Mouse (Mus musculus) stomach, embryonic 16.5 days (tissue): ENCODE results near the gene Ap5s1. TPM values are rescaled to one million over a fixed set of nuclear protein-coding genes. Genes with fewer than 3 reads are reported as not detected.

ENCODE experiments used
- ATAC-seq: fragments of 200-750 bp; cut with Nextera tagmentation; 2 replicates; pipeline ENCODE4 v1.8.0; 2017; ENCODE audit warnings: moderate number of reproducible peaks, moderate TSS enrichment; ENCODE audit not compliant: insufficient read depth, low FRiP score
- H3K27ac ChIP-seq: fragments of 300-500 bp; sonication (generic); 2 replicates; pipeline ENCODE4 v1.5.1; 2014; ENCODE audit warnings: low read length
- H3K27me3 ChIP-seq: fragments of 300-500 bp; sonication (generic); 2 replicates; pipeline ENCODE4 v1.6.1; 2014; ENCODE audit warnings: low read length, control low read depth, mixed read lengths; ENCODE audit not compliant: control insufficient read depth, insufficient read depth
- H3K36me3 ChIP-seq: fragments of 300-500 bp; sonication (generic); 2 replicates; pipeline ENCODE4 v1.6.1; 2014; ENCODE audit warnings: low read length; ENCODE audit not compliant: control insufficient read depth, insufficient read depth
- H3K4me1 ChIP-seq: fragments of 300-500 bp; sonication (generic); 2 replicates; pipeline ENCODE4 v1.6.1; 2014; ENCODE audit warnings: low read length, control low read depth, mixed read lengths; ENCODE audit not compliant: control insufficient read depth, insufficient read depth
- H3K4me2 ChIP-seq: fragments of 300-500 bp; sonication (generic); 2 replicates; pipeline ENCODE4 v1.6.1; 2014; ENCODE audit warnings: low read depth, low read length, mixed read lengths
- H3K4me3 ChIP-seq: fragments of 300-500 bp; sonication (generic); replicated peaks from 2 replicates; pipeline ENCODE4 v1.5.1; 2014; ENCODE audit warnings: mild to moderate bottlenecking, low read length
- H3K9ac ChIP-seq: fragments of 300-500 bp; sonication (generic); 2 replicates; pipeline ENCODE4 v1.6.1; 2014; ENCODE audit warnings: low read length
- H3K9me3 ChIP-seq: fragments of 300-500 bp; sonication (generic); replicated peaks from 2 replicates; pipeline ENCODE4 v1.6.1; 2016; ENCODE audit warnings: low read length, control low read depth; ENCODE audit not compliant: control insufficient read depth
- WGBS: fragments of 180-500 bp; shearing (Covaris S2); extraction: QIAGEN DNeasy Blood & Tissue Kit; methylation state at CpG from one replicate; pipeline ENCODE4 v1.1.7; 2014; 5-methylcytosine and 5-hydroxymethylcytosine counted together
- polyA plus RNA-seq: library from polyadenylated mRNA; unstranded; fragments of >200 nt; fragmentation: Nextera tagmentation; extraction: Ambion mirVana; gene quantifications from 2 replicates; pipeline ENCODE4 v1.2.1, GENCODE M21; 2015

Gene Ap5s1
- polyA plus RNA-seq, 1 experiment from 2014 or later, result 26.4 TPM

DNA sequence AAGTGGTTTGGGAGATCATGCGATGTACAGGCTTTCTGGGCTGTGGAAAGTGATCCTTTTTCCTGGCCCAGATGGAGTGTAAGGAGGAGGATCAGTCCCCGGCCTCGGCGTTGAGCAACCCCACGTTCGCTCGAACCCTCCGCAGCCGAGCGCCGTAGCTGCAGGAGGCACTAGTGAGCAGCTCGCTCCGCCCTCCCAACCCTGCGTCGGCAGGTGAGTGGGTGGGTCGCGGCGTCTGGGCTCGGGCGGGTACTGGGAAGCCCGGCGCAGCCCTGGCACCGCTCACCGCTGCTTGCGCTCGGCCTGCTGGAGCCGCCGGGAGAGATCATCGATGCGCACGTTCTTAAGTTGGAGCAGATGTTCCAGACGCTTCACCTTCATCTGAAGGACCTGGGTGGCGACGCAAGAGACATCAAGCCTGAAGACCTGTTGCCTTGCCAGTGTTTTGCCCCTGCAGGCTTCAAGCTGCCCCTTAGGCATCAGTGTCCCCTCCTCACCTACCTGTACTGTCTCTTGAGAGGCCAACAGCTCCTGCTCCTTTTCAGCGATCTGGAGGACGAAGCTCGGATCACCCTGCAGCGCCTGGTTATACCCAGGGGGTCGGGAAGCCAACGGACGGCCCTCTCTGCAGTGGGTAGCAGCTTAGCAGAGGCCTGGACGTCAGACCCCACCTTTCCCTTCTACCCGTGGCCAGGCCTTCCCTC lies 35.3 kb upstream of the Ap5s1 start:
- Histone ChIP-seq H3K27ac (no peak overlapping the region), H3K9ac (0 out of 2 replicates have a peak overlapping the region, but pooled peaks have one; percentile 42), H3K9me3 (no peaks in the 10 kb centered on the region), H3K4me3 (peak overlapping the region; percentile 17; the same call in 1 of the 2 replicates), H3K4me1 (peaks cover 32% of the 10 kb centered on the region; the same call in 1 of the 2 replicates), H3K4me2 (peak overlapping the region; percentile 44), H3K36me3 (no peaks in the 10 kb centered on the region), H3K27me3 (peaks cover 5% of the 10 kb centered on the region; the same call in 1 of the 2 replicates)
- 17% methylated on average over 43 of the region's 43 CpGs for WGBS
- ATAC-seq, result peak; percentile 27; the same call in 1 of the 2 replicates

DNA sequence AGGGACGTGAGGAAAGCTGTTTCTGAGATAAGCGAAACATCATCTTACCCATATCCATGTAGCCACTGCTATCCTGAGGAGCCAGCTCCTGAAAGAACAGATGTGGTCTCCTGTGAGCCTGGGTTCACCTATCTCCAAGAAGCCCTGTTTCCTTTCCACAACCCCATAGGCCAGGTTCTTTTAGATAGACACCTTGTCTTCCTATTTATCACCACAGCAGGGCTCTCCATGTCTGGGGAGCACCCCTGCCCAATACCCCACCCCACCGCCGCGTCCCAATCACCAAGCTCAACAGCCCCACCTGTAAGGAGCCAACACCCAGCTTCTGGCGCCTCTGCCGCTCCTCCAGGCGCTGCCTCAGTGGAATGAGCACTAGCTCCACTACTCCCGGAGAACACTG lies 34.6 kb upstream of the Ap5s1 start:
- peaks cover 40% of the 10 kb centered on the region for H3K4me1 ChIP-seq
- no peaks in the 10 kb centered on the region for H3K36me3 ChIP-seq
- H3K9ac ChIP-seq, result no peak overlapping the region
- peaks cover 5% of the 10 kb centered on the region; the same call in 1 of the 2 replicates for H3K27me3 ChIP-seq
- WGBS, result 55% methylated on average over 9 of the region's 9 CpGs
- ATAC-seq, result no peak
- no peak overlapping the region for H3K4me3 ChIP-seq
- no peaks in the 10 kb centered on the region for H3K9me3 ChIP-seq
- H3K4me2 ChIP-seq, result no peak overlapping the region
- H3K27ac ChIP-seq, result no peak overlapping the region

DNA sequence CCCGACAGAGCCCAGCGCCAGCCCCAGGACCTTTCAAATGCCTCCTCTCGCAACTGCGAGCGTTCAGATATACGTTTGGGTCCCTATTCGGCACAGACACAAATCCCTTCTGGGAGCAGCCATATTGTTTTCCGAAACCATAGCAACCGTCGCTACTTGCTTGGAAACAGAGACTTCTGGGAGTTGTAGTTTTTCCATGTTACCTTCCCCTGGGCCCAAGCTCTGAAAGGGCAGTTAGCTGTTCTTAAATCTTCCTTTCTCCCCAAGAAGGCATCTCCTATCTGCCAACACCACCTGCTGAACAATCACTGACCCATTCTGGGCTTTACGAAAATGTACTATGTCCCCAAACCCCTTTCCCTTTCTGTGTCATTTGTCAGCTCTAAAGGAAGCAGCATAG lies 32.2 kb upstream of the Ap5s1 start:
- 6% methylated on average over 11 of the region's 11 CpGs for WGBS
- 0 out of 2 replicates have a peak, but pooled peaks have one; percentile 10 for ATAC-seq
- peak overlapping the region; percentile 70 for H3K4me2 ChIP-seq
- H3K4me3 ChIP-seq, result peak overlapping the region; percentile 40
- H3K9me3 ChIP-seq, result no peaks in the 10 kb centered on the region
- H3K9ac ChIP-seq, result no peak overlapping the region
- no peaks in the 10 kb centered on the region for H3K36me3 ChIP-seq
- no peak overlapping the region for H3K27ac ChIP-seq
- H3K27me3 ChIP-seq, result peaks cover 5% of the 10 kb centered on the region; the same call in 1 of the 2 replicates
- H3K4me1 ChIP-seq, result peaks cover 57% of the 10 kb centered on the region

GRCm38 (mm10) chr2:131175286-131175944 lies 31.5 kb upstream of the Ap5s1 start:
- 63% methylated on average over 3 of the region's 3 CpGs for WGBS
- no peaks in the 10 kb centered on the region for H3K36me3 ChIP-seq
- H3K9ac ChIP-seq, result peak overlapping the region; percentile 12; the same call in 1 of the 2 replicates
- no peaks in the 10 kb centered on the region for H3K9me3 ChIP-seq
- peaks cover 57% of the 10 kb centered on the region for H3K4me1 ChIP-seq
- ATAC-seq, result no peak
- peaks cover 5% of the 10 kb centered on the region; the same call in 1 of the 2 replicates for H3K27me3 ChIP-seq
- H3K27ac ChIP-seq, result peak overlapping the region; percentile 89
- H3K4me3 ChIP-seq, result 0 out of 2 replicates have a peak overlapping the region, but pooled peaks have one; percentile 92
- H3K4me2 ChIP-seq, result peak overlapping the region; percentile 98

GRCm38 (mm10) chr2:131175945-131176309 lies 31.0 kb upstream of the Ap5s1 start:
- H3K36me3 ChIP-seq, result no peaks in the 10 kb centered on the region
- peaks cover 5% of the 10 kb centered on the region; the same call in 1 of the 2 replicates for H3K27me3 ChIP-seq
- peak overlapping the region; percentile 89 for H3K27ac ChIP-seq
- peak overlapping the region; percentile 12; the same call in 1 of the 2 replicates for H3K9ac ChIP-seq
- H3K4me1 ChIP-seq, result peaks cover 57% of the 10 kb centered on the region
- no peaks in the 10 kb centered on the region for H3K9me3 ChIP-seq
- ATAC-seq, result no peak
- WGBS, result 85% methylated on average over 1 of the region's 1 CpGs
- peak overlapping the region; percentile 92; the same call in 1 of the 2 replicates for H3K4me3 ChIP-seq
- H3K4me2 ChIP-seq, result peak overlapping the region; percentile 98

DNA sequence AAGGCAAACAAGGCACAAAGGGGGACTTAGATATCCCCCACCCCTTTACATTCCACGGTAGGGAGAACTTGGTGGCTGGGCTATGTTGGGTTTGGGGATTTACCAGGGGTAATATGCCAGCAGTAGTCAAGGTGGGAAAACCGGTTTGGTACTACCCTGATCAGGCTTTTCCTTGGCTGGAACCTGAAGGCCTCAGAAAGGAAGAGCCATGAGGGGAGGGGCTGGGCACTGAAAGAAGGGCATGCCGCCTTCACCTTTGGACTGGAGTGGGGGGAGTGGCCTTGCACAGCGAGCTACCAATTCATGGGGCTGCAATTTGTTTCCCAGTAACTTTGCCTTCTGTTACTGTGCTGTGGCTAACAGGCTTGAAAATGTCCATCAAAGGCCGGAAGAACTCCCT lies 30.4 kb upstream of the Ap5s1 start:
- peaks cover 5% of the 10 kb centered on the region; the same call in 1 of the 2 replicates for H3K27me3 ChIP-seq
- 49% methylated on average over 5 of the region's 5 CpGs for WGBS
- ATAC-seq, result peak; percentile 75
- H3K4me2 ChIP-seq, result peak overlapping the region; percentile 98
- H3K9me3 ChIP-seq, result no peaks in the 10 kb centered on the region
- H3K36me3 ChIP-seq, result no peaks in the 10 kb centered on the region
- H3K9ac ChIP-seq, result no peak overlapping the region; the same call in 1 of the 2 replicates
- peak overlapping the region; percentile 92 for H3K4me3 ChIP-seq
- peaks cover 54% of the 10 kb centered on the region for H3K4me1 ChIP-seq
- H3K27ac ChIP-seq, result peak overlapping the region; percentile 89

DNA sequence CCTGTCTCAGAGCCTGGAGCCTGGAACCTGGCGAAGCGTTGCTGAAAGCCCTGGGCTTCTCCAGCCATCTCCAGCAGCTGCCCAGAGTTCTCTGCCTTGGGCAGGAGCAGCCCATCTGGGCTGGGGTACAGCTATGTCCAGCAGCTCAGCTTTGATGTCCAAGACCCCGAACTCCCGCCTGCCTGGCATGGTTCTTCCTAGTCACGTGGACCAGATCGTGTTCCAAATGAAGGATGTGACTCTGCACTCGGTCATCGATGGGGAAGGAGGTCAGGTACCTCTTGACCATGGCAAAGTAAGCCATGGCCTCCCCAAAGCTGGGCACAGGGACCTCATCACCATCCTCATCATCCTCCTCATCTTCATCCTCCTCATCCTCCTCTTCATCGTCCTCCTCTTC lies 28.9 kb upstream of the Ap5s1 start:
- 73% methylated on average over 9 of the region's 9 CpGs for WGBS
- no peak for ATAC-seq

DNA sequence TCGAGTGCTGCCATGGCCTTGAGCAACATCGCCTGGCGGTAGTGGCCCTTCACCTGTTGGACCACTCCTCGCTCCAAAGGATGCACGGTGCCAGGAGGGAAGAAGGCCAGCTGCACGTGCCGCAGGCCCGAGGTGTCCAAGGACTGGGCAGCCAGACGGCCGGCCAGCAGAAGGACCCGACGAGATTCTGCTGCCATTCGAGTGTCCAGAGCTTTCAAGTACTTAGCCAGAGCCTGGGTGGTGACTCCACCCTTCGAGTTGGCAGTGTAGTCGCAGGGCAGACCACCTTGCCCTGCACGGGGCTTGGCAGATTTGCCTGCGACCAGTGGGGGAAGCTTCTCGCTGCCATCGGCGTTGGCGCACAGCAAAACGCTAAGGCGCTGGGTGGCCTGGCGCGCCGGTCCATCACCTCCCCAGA lies 28.0 kb upstream of the Ap5s1 start:
- no peak for ATAC-seq

More for the DNA sequence above, 28.9 kb upstream of the Ap5s1 start:
- no peaks in the 10 kb centered on the region for H3K36me3 ChIP-seq
- H3K9me3 ChIP-seq, result no peaks in the 10 kb centered on the region
- no peaks in the 10 kb centered on the region for H3K27me3 ChIP-seq
- H3K4me3 ChIP-seq, result peak overlapping the region; percentile 92
- H3K4me1 ChIP-seq, result peaks cover 48% of the 10 kb centered on the region
- peak overlapping the region; percentile 97 for H3K27ac ChIP-seq
- H3K4me2 ChIP-seq, result peak overlapping the region; percentile 98
- peak overlapping the region; percentile 99 for H3K9ac ChIP-seq

More for the DNA sequence above, 28.0 kb upstream of the Ap5s1 start:
- Histone ChIP-seq H3K9ac (peak overlapping the region; percentile 99), H3K9me3 (no peaks in the 10 kb centered on the region), H3K4me1 (peaks cover 48% of the 10 kb centered on the region), H3K27ac (peak overlapping the region; percentile 97), H3K27me3 (no peaks in the 10 kb centered on the region), H3K4me2 (peak overlapping the region; percentile 98), H3K36me3 (no peaks in the 10 kb centered on the region), H3K4me3 (peak overlapping the region; percentile 92)
- WGBS, result 19% methylated on average over 26 of the region's 26 CpGs
